Mouse (Mus musculus) heart, adult 2 months (tissue): ENCODE measurements around the gene Hist1h2ae.

Experiments used
- CTCF ChIP-seq: fragments of 200-600 bp; IDR thresholded peaks from 2 replicates; pipeline ENCODE4 v1.8.1; 2022; ENCODE audit warnings: antibody characterized with exemption, mild to moderate bottlenecking, moderate library complexity
- EP300 ChIP-seq: fragments of 200-500 bp; IDR thresholded peaks from 2 replicates; pipeline ENCODE4 v1.6.1; 2011; ENCODE audit warnings: low read depth, low read length, control low read depth; ENCODE audit not compliant: insufficient read depth
- POLR2A ChIP-seq: fragments of 200-500 bp; IDR thresholded peaks from 2 replicates; pipeline ENCODE4 v1.6.1; 2011; ENCODE audit warnings: mild to moderate bottlenecking, low read depth, low read length, control low read depth; ENCODE audit not compliant: insufficient read depth

GRCm38 (mm10) chr13:23591206-23591605 lies 20.2 kb upstream of the Hist1h2ae start:
- no peak for TF ChIP-seq CTCF
- TF ChIP-seq EP300, result no peak
- no peak for TF ChIP-seq POLR2A
